ENCODE assay signal across 8 mouse cellular contexts in the genomic region with DNA sequence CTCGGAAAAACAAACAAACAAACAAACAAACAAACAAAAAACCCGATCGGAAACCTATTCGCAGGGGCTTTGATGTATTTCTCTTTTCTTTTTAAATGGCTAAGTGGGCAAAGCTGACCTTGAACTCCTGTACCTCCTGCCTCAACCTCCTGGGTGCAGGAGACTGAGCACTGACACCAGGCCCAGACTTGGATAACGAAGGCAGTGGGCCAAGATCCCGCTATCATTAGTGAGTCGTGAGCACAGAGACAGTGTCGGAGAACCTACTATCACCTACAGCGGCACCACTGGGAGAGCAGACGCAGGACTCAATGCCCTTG. TPM values are rescaled to one million over a fixed set of nuclear protein-coding genes. Genes with fewer than 3 reads are reported as not detected.
A peak's percentile ranks its signal among the peaks of the same experiment; 100 is the strongest.
DNase-seq lines count a peak whose midpoint lies in the region; ATAC-seq and TF ChIP-seq lines count a peak whose summit lies in the region.

No protein-coding gene starts in this region.

- H3K27me3 ChIP-seq in lung, postnatal 0 days (replicated peaks; ENCODE audit: insufficient read depth, low read length) = no peaks in the 10 kb centered on the region
- no peaks in the 10 kb centered on the region for H3K27me3 ChIP-seq in forebrain, embryonic 12.5 days
- H3K27me3 ChIP-seq in limb, embryonic 14.5 days (ENCODE audit: control insufficient read depth, insufficient read depth, low read length) = no peaks in the 10 kb centered on the region
- no peaks in the 10 kb centered on the region for H3K27me3 ChIP-seq in small intestine, adult 2 months (ENCODE audit: control insufficient read depth, insufficient read depth, low read length)

- H3K4me3 ChIP-seq in lung, postnatal 0 days (ENCODE audit: low read depth, low read length) = peak overlapping the region; percentile 89
- peak overlapping the region; percentile 88 for H3K4me3 ChIP-seq in forebrain, embryonic 12.5 days (replicated peaks)
- H3K4me3 ChIP-seq in limb, embryonic 14.5 days (replicated peaks; ENCODE audit: low read length) = peak overlapping the region; percentile 99
- H3K4me3 ChIP-seq in small intestine, adult 2 months (ENCODE audit: low read depth, low read length) = peak overlapping the region; percentile 88

- WGBS in lung, postnatal 0 days = 1% methylated on average over 10 of the region's 10 CpGs
- 8% methylated on average over 10 of the region's 10 CpGs for WGBS in forebrain, embryonic 12.5 days
- 5% methylated on average over 10 of the region's 10 CpGs for WGBS in limb, embryonic 14.5 days
- 2% methylated on average over 10 of the region's 10 CpGs for WGBS in small intestine, adult 2 months

- DNase-seq in lung, postnatal 0 days (ENCODE audit: low spot score) = no peak
- DNase-seq in lung, postnatal 36 days = no peak
- DNase-seq in limb, embryonic 14.5 days (ENCODE audit: low spot score) = no peak
- no peak for DNase-seq in cerebellum, adult 11 months
- DNase-seq in adipocyte (ENCODE audit: low spot score) = no peak
- DNase-seq in spleen, postnatal 36 days (ENCODE audit: low spot score in 2 of 2) = no peak

- TF ChIP-seq EP300 in lung, postnatal 0 days (IDR thresholded peaks at IDR 0.05) = no peak

- H3K4me1 ChIP-seq in lung, postnatal 0 days (ENCODE audit: insufficient read depth, low read depth, low read length) = peaks cover 5% of the 10 kb centered on the region; the same call in 1 of the 2 replicates
- H3K4me1 ChIP-seq in forebrain, embryonic 12.5 days = peaks cover 16% of the 10 kb centered on the region
- peaks cover 9% of the 10 kb centered on the region for H3K4me1 ChIP-seq in limb, embryonic 14.5 days (ENCODE audit: control insufficient read depth, insufficient read depth, low read length)
- H3K4me1 ChIP-seq in small intestine, adult 2 months (ENCODE audit: control insufficient read depth, insufficient read depth, insufficient read length, low read length) = peaks cover 3% of the 10 kb centered on the region; the same call in 1 of the 2 replicates

- no peaks in the 10 kb centered on the region for H3K9me3 ChIP-seq in lung, postnatal 0 days (ENCODE audit: low read length)
- no peaks in the 10 kb centered on the region for H3K9me3 ChIP-seq in forebrain, embryonic 12.5 days
- H3K9me3 ChIP-seq in limb, embryonic 14.5 days (ENCODE audit: control insufficient read depth, low read length) = no peaks in the 10 kb centered on the region

- H3K9ac ChIP-seq in lung, postnatal 0 days (replicated peaks; ENCODE audit: low read depth) = peak overlapping the region; percentile 39; the same call in 1 of the 2 replicates
- H3K9ac ChIP-seq in forebrain, embryonic 12.5 days = peak overlapping the region; percentile 76
- peak overlapping the region; percentile 83 for H3K9ac ChIP-seq in limb, embryonic 14.5 days (ENCODE audit: low read depth, low read length, severe bottlenecking)

- no peak for TF ChIP-seq POLR2A in limb, embryonic 14.5 days (IDR thresholded peaks at IDR 0.05; ENCODE audit: borderline replicate concordance, extremely low read depth, insufficient read depth, insufficient read length)
- no peak for TF ChIP-seq POLR2A in small intestine, adult 2 months (IDR thresholded peaks at IDR 0.05; ENCODE audit: low read depth, low read length)

- H3K4me2 ChIP-seq in lung, postnatal 0 days (replicated peaks; ENCODE audit: low read depth, low read length) = peak overlapping the region; percentile 72
- peak overlapping the region; percentile 63 for H3K4me2 ChIP-seq in forebrain, embryonic 12.5 days
- peak overlapping the region; percentile 72 for H3K4me2 ChIP-seq in limb, embryonic 14.5 days (replicated peaks; ENCODE audit: low read depth, low read length, severe bottlenecking)

- ATAC-seq in lung, postnatal 0 days = no peak
- no peak for ATAC-seq in forebrain, embryonic 12.5 days (ENCODE audit: low FRiP score)
- ATAC-seq in limb, embryonic 14.5 days (ENCODE audit: low FRiP score, low read depth) = peak; percentile 58

- H3K27ac ChIP-seq in lung, postnatal 0 days (ENCODE audit: low read length) = no peak overlapping the region
- peak overlapping the region; percentile 95; the same call in 1 of the 2 replicates for H3K27ac ChIP-seq in forebrain, embryonic 12.5 days
- H3K27ac ChIP-seq in limb, embryonic 14.5 days (replicated peaks; ENCODE audit: low read depth, low read length) = peak overlapping the region; percentile 92
- H3K27ac ChIP-seq in small intestine, adult 2 months (ENCODE audit: insufficient read depth, low read depth, low read length) = peak overlapping the region; percentile 44

- peak; percentile 5; the same call in 1 of the 2 replicates for TF ChIP-seq CTCF in lung, postnatal 0 days (IDR thresholded peaks at IDR 0.05)
- TF ChIP-seq CTCF in small intestine, adult 2 months (IDR thresholded peaks at IDR 0.05; ENCODE audit: extremely low read depth, insufficient read length, insufficient replicate concordance, low read depth, low read length) = no peak

- no peaks in the 10 kb centered on the region for H3K36me3 ChIP-seq in lung, postnatal 0 days (ENCODE audit: insufficient read depth, low read length)
- peaks cover 26% of the 10 kb centered on the region for H3K36me3 ChIP-seq in forebrain, embryonic 12.5 days (replicated peaks)
- peaks cover 18% of the 10 kb centered on the region for H3K36me3 ChIP-seq in limb, embryonic 14.5 days (ENCODE audit: control insufficient read depth, insufficient read depth, low read length)
- H3K36me3 ChIP-seq in small intestine, adult 2 months (ENCODE audit: control insufficient read depth, insufficient read depth, low read length) = peaks cover 18% of the 10 kb centered on the region

RNA-seq across cellular contexts. Expression of gene Gmnn, which starts 0.7 kb away (rescaled TPM):
- polyA plus RNA-seq in lung, postnatal 0 days (2015; fragmentation: Nextera tagmentation; extraction: Ambion mirVana) = 24.1 and 24.7 TPM in 2 replicates
- 127 and 131 TPM in 2 replicates for polyA plus RNA-seq in forebrain, embryonic 12.5 days (2016; fragmentation: Nextera tagmentation; extraction: Ambion mirVana)
- 22.1 and 43.0 TPM in 2 replicates for polyA plus RNA-seq in limb, embryonic 14.5 days (2012; rRNA removed)
- 78.7 and 83.6 TPM in 2 replicates for polyA plus RNA-seq in limb, embryonic 14.5 days (2014; fragmentation: Nextera tagmentation; extraction: Ambion mirVana)
- polyA plus RNA-seq in small intestine, adult 2 months (2012; rRNA removed) = 0.84 and 2.4 TPM in 2 replicates

RNA-seq across cellular contexts. Expression of gene Armh2, which starts 20.0 kb away (rescaled TPM):
- not detected in 2 replicates for polyA plus RNA-seq in lung, postnatal 0 days (2015; fragmentation: Nextera tagmentation; extraction: Ambion mirVana)
- polyA plus RNA-seq in forebrain, embryonic 12.5 days (2016; fragmentation: Nextera tagmentation; extraction: Ambion mirVana) = not detected in 2 replicates
- polyA plus RNA-seq in limb, embryonic 14.5 days (2012; rRNA removed) = not detected in 2 replicates
- polyA plus RNA-seq in limb, embryonic 14.5 days (2014; fragmentation: Nextera tagmentation; extraction: Ambion mirVana) = not detected in 2 replicates
- polyA plus RNA-seq in small intestine, adult 2 months (2012; rRNA removed) = not detected in 2 replicates

RNA-seq across cellular contexts. Expression of gene BC005537, which starts 40.4 kb away (rescaled TPM):
- 18.5 and 20.8 TPM in 2 replicates for polyA plus RNA-seq in lung, postnatal 0 days (2015; fragmentation: Nextera tagmentation; extraction: Ambion mirVana)
- polyA plus RNA-seq in forebrain, embryonic 12.5 days (2016; fragmentation: Nextera tagmentation; extraction: Ambion mirVana) = 20.9 and 22.3 TPM in 2 replicates
- 70.5 and 87.7 TPM in 2 replicates for polyA plus RNA-seq in limb, embryonic 14.5 days (2012; rRNA removed)
- polyA plus RNA-seq in limb, embryonic 14.5 days (2014; fragmentation: Nextera tagmentation; extraction: Ambion mirVana) = 29.3 and 32.0 TPM in 2 replicates
- polyA plus RNA-seq in small intestine, adult 2 months (2012; rRNA removed) = 9.7 and 21.6 TPM in 2 replicates
